Mouse (Mus musculus): ENCODE data around the gene Rab33b.

DNA sequence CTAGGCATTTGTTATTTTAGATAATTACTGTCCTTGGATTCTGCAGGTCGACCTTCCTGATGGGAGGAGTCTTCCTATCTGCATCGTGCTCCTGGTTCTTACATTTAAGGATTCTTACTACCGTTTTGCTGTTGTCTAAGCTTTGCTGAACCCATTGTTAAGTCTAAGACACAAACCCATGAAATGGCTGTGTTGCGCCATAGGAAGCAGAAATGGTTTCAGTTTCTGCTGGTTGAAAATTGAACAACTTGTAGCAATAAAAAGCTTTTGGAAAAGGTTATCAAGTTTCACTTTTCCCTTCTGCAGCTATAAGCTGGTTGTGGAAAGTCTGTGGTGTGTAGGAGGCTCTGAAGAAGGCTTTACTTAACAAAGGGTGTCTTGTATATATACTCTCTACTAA lies 8.0 kb upstream of the Rab33b start:
- TF ChIP-seq CTCF (IDR thresholded peaks at IDR 0.05; ENCODE audit: low read depth, low read length) (no peak), POLR2A (IDR thresholded peaks at IDR 0.05; ENCODE audit: borderline replicate concordance, low read depth, low read length) (no peak)
